Mouse (Mus musculus) CH12.LX (cell line): ENCODE results near the gene Col23a1. TPM values are rescaled to one million over a fixed set of nuclear protein-coding genes. Genes with fewer than 3 reads are reported as not detected.

ENCODE experiments used
- DNase-seq: peaks from one replicate; pipeline ENCODE4 v3.0.0-alpha.2; 2013; ENCODE audit errors: extremely low read depth
- H3K27ac ChIP-seq: 2 replicates; pipeline ENCODE4 v1.5.1; 2012; ENCODE audit warnings: low read depth, mild to moderate bottlenecking, control low read depth, moderate library complexity; ENCODE audit not compliant: insufficient read depth
- H3K27me3 ChIP-seq: replicated peaks from 2 replicates; pipeline ENCODE3; 2012; ENCODE audit warnings: inconsistent platforms
- H3K36me3 ChIP-seq, 2 experiments: replicated peaks in 1 of 2; 2 replicates each; pipeline versions ENCODE3 to v1.6.1; 2012; ENCODE audit warnings: inconsistent platforms in 1 of 2, low read length in 1 of 2, mild to moderate bottlenecking in 1 of 2, mixed read lengths in 1 of 2, moderate library complexity in 1 of 2; ENCODE audit not compliant: control insufficient read depth in 1 of 2, insufficient read depth in 1 of 2
- H3K4me1 ChIP-seq, 2 experiments: 2 replicates each; pipeline ENCODE4 v1.6.1; 2012; ENCODE audit warnings: inconsistent platforms in 1 of 2, moderate library complexity in 1 of 2; ENCODE audit not compliant: insufficient read depth in 2 of 2, control insufficient read depth in 1 of 2
- H3K4me2 ChIP-seq: 2 replicates; pipeline ENCODE4 v1.6.1; 2012; ENCODE audit warnings: low read depth, mild to moderate bottlenecking, control low read depth; ENCODE audit not compliant: poor library complexity, insufficient read depth, severe bottlenecking
- H3K4me3 ChIP-seq, 3 experiments: fragments of 150-350 bp in 1 of 3; sonication (generic) in 1 of 3; replicated peaks in 1 of 3; 2 replicates each; pipeline versions ENCODE3 to v1.5.1; 2011 to 2012; ENCODE audit warnings: low read depth in 2 of 3, low read length in 2 of 3, mild to moderate bottlenecking in 2 of 3, moderate library complexity in 2 of 3, control low read depth in 1 of 3, improper control_type of control experiment in 1 of 3, inconsistent platforms in 1 of 3, mixed read lengths in 1 of 3; ENCODE audit not compliant: poor library complexity in 1 of 3
- H3K79me2 ChIP-seq: replicated peaks from 2 replicates; pipeline ENCODE4 v1.6.1; 2012; ENCODE audit warnings: mild to moderate bottlenecking, moderate library complexity; ENCODE audit not compliant: control insufficient read depth, poor library complexity, insufficient read depth, severe bottlenecking; ENCODE audit errors: extremely low read depth
- H3K9ac ChIP-seq: 2 replicates; pipeline ENCODE4 v1.6.1; 2012; ENCODE audit warnings: low read depth, mild to moderate bottlenecking, control low read depth, moderate library complexity; ENCODE audit not compliant: insufficient read depth
- H3K9me3 ChIP-seq: replicated peaks from 2 replicates; pipeline ENCODE3; 2012; ENCODE audit warnings: low read length, inconsistent platforms, mixed read lengths
- CHD2 ChIP-seq: IDR thresholded peaks from 2 replicates; pipeline ENCODE4 v1.6.1; 2011; ENCODE audit warnings: low read length, improper control_type of control experiment
- ELF1 ChIP-seq: IDR thresholded peaks from 2 replicates; pipeline ENCODE4 v1.6.1; 2014; ENCODE audit warnings: low read depth, mild to moderate bottlenecking, inconsistent platforms, low read length, improper control_type of control experiment
- EP300 ChIP-seq: IDR thresholded peaks from 2 replicates; pipeline ENCODE4 v1.6.1; 2011; ENCODE audit warnings: low read length, improper control_type of control experiment
- ETS1 ChIP-seq: conservative IDR thresholded peaks from 2 replicates; pipeline ENCODE4 v1.6.1; 2012; ENCODE audit warnings: low read depth, mild to moderate bottlenecking, inconsistent platforms, low read length, improper control_type of control experiment, moderate library complexity
- GABPA ChIP-seq: IDR thresholded peaks from 2 replicates; pipeline ENCODE4 v1.6.1; 2012; ENCODE audit warnings: low read depth, low read length, improper control_type of control experiment, inconsistent platforms; ENCODE audit not compliant: insufficient replicate concordance
- MAX ChIP-seq: IDR thresholded peaks from 2 replicates; pipeline ENCODE4 v1.6.1; 2011; ENCODE audit warnings: low read length, improper control_type of control experiment
- MAZ ChIP-seq: IDR thresholded peaks from 2 replicates; pipeline ENCODE4 v1.6.1; 2012; ENCODE audit warnings: low read depth, mild to moderate bottlenecking, inconsistent platforms, low read length, improper control_type of control experiment, moderate library complexity
- MXI1 ChIP-seq: IDR thresholded peaks from 2 replicates; pipeline ENCODE4 v1.6.1; 2011; ENCODE audit warnings: mild to moderate bottlenecking, low read depth, low read length, improper control_type of control experiment
- NELFE ChIP-seq: IDR thresholded peaks from 2 replicates; pipeline ENCODE4 v1.6.1; 2011; ENCODE audit warnings: low read depth, low read length, improper control_type of control experiment
- NRF1 ChIP-seq: IDR thresholded peaks from 2 replicates; pipeline ENCODE4 v1.6.1; 2014; ENCODE audit warnings: low read depth, mild to moderate bottlenecking, inconsistent platforms, low read length, improper control_type of control experiment, moderate library complexity
- POLR2AphosphoS2 ChIP-seq: IDR thresholded peaks from 2 replicates; pipeline ENCODE4 v1.6.1; 2011; ENCODE audit warnings: low read depth, low read length, improper control_type of control experiment
- RAD21 ChIP-seq: IDR thresholded peaks from 2 replicates; pipeline ENCODE4 v1.6.1; 2011; ENCODE audit warnings: low read depth, mild to moderate bottlenecking, low read length, improper control_type of control experiment, moderate library complexity
- SIN3A ChIP-seq: IDR thresholded peaks from 2 replicates; pipeline ENCODE4 v1.6.1; 2012; ENCODE audit warnings: low read length, improper control_type of control experiment, inconsistent platforms
- TBP ChIP-seq: conservative IDR thresholded peaks from 2 replicates; pipeline ENCODE4 v1.6.1; 2011; ENCODE audit warnings: low read depth, low read length, improper control_type of control experiment
- USF1 ChIP-seq: IDR thresholded peaks from 2 replicates; pipeline ENCODE4 v1.6.1; 2014; ENCODE audit warnings: low read depth, mild to moderate bottlenecking, inconsistent platforms, low read length, improper control_type of control experiment
- USF2 ChIP-seq: conservative IDR thresholded peaks from 2 replicates; pipeline ENCODE4 v1.6.1; 2011; ENCODE audit warnings: low read depth, low read length, improper control_type of control experiment
- ZKSCAN1 ChIP-seq: IDR thresholded peaks from 2 replicates; pipeline ENCODE4 v1.6.1; 2012; ENCODE audit warnings: low read depth, inconsistent platforms, low read length, improper control_type of control experiment, borderline replicate concordance
- dilution Hi-C: fragments of 300-500 bp; cut with MboI; formaldehyde crosslinking; loops from 2 replicates; pipeline ENCODE4 v1.14.3; 2020; ENCODE audit warnings: low sequenced_read_pairs; ENCODE audit not compliant: extremely low pct_unique_long_range_greater_than_20kb, extremely low pct_ligation_motif_present
- in situ Hi-C: fragments of 300-500 bp; cut with MboI; formaldehyde crosslinking; loops from 3 replicates; pipeline ENCODE4 v1.14.3; 2019; ENCODE audit warnings: low sequenced_read_pairs, low pct_ligation_motif_present, low pct_unique_long_range_greater_than_20kb, mixed read lengths
- polyA plus RNA-seq: library from polyadenylated mRNA; unstranded; fragments of >175 nt; gene quantifications from 2 replicates; pipeline ENCODE4 v1.2.1, GENCODE M21; 2012; ENCODE audit warnings: low read depth; ENCODE audit not compliant: insufficient read length
- total RNA-seq, 2 experiments: library from RNA; depleted of rRNA; stranded (reverse); fragments of 300-350 nt in 1 of 2; fragments of >200 nt in 1 of 2; gene quantifications; 2 replicates each; pipeline ENCODE4 v1.2.3; 2012 to 2014

The Col23a1 gene
- total and polyA plus RNA-seq, 3 experiments = 0.04 to 0.20 (median 0.08) TPM

DNA sequence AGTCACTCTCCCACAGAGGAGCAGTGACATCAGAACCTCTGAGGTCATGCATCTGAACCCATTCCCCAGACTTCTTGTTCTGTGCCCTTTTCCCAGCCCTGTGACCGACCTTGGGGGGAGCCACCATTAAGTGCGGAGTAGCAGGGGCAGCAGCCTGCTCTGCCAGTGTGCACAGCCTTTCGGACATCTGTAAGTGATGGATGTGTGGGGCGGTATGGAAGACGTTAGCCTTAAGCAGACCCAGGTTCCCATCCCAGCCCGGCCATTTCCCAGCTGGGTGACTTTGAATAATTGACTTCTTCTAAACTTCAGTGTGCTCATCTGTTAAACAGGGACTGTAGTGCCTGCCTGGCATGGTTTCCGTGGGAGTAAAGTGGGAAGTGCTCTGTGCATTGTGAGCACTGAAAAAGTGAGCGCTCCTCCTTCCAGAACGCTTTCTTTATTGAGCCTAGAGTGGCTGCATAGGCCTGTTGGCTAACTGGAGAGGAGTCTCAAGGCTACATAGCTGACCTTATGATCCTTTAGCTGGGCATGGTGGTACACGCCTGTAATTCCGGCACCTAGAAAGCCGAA is 14.3 kb downstream of the Col23a1 start:
- in situ Hi-C loops = no loop called here
- Histone ChIP-seq H3K4me2 (no peak overlapping the region), H3K9ac (no peak overlapping the region), H3K9me3 (no peaks in the 10 kb centered on the region), H3K4me1 (no peaks in the 10 kb centered on the region), H3K27me3 (peaks cover 57% of the 10 kb centered on the region), H3K4me3 (no peak overlapping the region), H3K27ac (no peak overlapping the region), H3K79me2 (no peaks in the 10 kb centered on the region), H3K36me3 (no peaks in the 10 kb centered on the region)
- TF ChIP-seq USF1 = no peak
- no peak for TF ChIP-seq NELFE
- TF ChIP-seq RAD21 = no peak
- no peak for TF ChIP-seq SIN3A
- no peak for TF ChIP-seq NRF1
- TF ChIP-seq ETS1 = no peak
- no peak for TF ChIP-seq ZKSCAN1
- no peak for TF ChIP-seq ELF1
- no peak for TF ChIP-seq TBP
- no peak for TF ChIP-seq MXI1
- TF ChIP-seq GABPA = no peak
- no peak for TF ChIP-seq EP300
- no peak for TF ChIP-seq POLR2AphosphoS2
- no peak for DNase-seq
- dilution Hi-C loops = no loop called here

DNA sequence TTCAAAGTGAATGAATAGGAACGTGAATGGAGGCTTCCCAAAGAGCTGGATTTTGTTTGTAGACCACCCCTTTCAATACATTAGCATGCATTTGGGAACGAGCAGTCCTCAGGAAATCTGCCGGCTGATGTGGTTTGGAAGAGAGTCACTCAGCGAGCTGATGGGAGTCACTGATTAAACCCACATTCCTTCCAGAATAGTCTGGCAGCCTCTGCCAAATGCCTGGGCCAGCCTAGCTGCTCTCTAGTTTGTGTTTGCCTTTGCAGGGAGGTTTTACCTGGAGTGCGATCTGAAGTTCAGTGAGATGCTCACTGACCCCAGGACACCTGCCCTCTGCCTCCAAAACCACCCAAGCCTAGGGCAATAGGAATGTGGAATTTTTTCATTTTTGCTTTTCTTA is 18.6 kb downstream of the Col23a1 start:
- H3K27me3 ChIP-seq = peaks cover 54% of the 10 kb centered on the region
- dilution Hi-C loops (no loop called here), in situ Hi-C loops (no loop called here)
- no peaks in the 10 kb centered on the region for H3K9me3 ChIP-seq
- DNase-seq = no peak
- H3K4me1 ChIP-seq = no peaks in the 10 kb centered on the region
- no peaks in the 10 kb centered on the region for H3K79me2 ChIP-seq
- TF ChIP-seq USF2 (no peak), MAX (no peak), CHD2 (no peak), MAZ (no peak)
- no peak overlapping the region for H3K4me2 ChIP-seq
- no peak overlapping the region for H3K4me3 ChIP-seq
- no peak overlapping the region for H3K27ac ChIP-seq
- H3K36me3 ChIP-seq = no peaks in the 10 kb centered on the region
- no peak overlapping the region for H3K9ac ChIP-seq
